Mouse (Mus musculus) spleen, adult 2 months (tissue): ENCODE measurements at regions not wholly inside any gene's neighbourhood (a gene's known extent, or its start where the extent isn't known, plus 50 kb on each side); places are given as distances from the start of the nearest gene placed in this dataset.

Experiments
- CTCF ChIP-seq: fragments of 200-500 bp; IDR thresholded peaks from 2 replicates; pipeline ENCODE4 v1.5.1; 2011; ENCODE audit warnings: mild to moderate bottlenecking, inconsistent platforms; ENCODE audit not compliant: insufficient read depth, insufficient read length, insufficient replicate concordance; ENCODE audit errors: extremely low read depth
- POLR2A ChIP-seq: fragments of 200-500 bp; IDR thresholded peaks from 2 replicates; pipeline ENCODE4 v1.6.1; 2011; ENCODE audit warnings: low read depth, low read length, inconsistent platforms

DNA sequence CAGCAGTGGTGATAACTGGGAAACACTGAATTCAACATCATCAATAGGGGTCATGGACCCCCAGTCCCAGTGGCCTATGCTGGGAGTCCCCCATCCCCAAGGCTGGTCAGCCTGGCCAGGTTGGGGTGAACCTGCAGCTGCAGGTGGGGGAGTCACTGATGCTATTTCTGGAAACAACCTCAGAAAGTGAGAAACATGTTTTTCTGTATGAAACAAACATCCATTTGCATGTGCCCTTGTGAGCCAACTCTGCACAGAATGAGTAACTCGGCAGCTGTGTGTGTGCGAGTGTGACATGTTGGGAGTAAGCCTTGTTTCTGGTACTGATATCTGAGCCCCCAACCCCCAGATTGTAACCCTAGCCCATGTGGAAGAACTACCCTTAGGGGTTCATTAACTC is 59.0 kb downstream of the Tmem121 start:
- peak; percentile 54 for TF ChIP-seq POLR2A
- TF ChIP-seq CTCF = no peak
